ENCODE assay signal across 8 mouse cellular contexts in the genomic region with DNA sequence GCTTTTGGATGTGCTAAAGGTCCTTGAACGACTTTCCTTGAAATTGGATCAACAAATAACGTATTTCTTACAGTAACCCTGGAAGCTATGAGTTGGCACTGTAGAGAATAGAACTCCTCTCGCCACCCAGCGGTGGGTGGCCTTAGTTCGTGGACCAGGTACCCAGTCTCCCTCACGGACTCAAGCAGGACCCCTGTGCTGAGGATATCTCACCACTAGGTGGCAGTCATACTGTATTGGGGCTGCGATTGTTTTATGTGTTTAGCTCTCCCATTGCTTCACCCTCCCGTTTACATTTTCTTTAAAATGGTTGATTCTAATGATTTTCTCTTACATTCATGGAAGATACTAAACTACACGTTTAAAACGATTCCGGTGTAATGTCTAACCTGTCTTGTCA. TPM values are rescaled to one million over a fixed set of nuclear protein-coding genes. Genes with fewer than 3 reads are reported as not detected.
DNase-seq lines count a peak whose midpoint lies in the region; ATAC-seq lines count a peak whose summit lies in the region.

No protein-coding gene starts in this region.

- no peaks in the 10 kb centered on the region for H3K36me3 ChIP-seq in hindbrain, embryonic 12.5 days

- no peak overlapping the region for H3K4me2 ChIP-seq in hindbrain, embryonic 12.5 days (replicated peaks)

- no peak overlapping the region for H3K9ac ChIP-seq in hindbrain, embryonic 12.5 days

- WGBS in hindbrain, embryonic 12.5 days, result 14% methylated on average over 11 of the region's 11 CpGs

- no peak overlapping the region for H3K4me3 ChIP-seq in hindbrain, embryonic 12.5 days

- no peaks in the 10 kb centered on the region for H3K9me3 ChIP-seq in hindbrain, embryonic 12.5 days (replicated peaks)

- peak; percentile 84 for ATAC-seq in hindbrain, embryonic 12.5 days (ENCODE audit: low FRiP score)

- H3K27me3 ChIP-seq in hindbrain, embryonic 12.5 days, result no peaks in the 10 kb centered on the region

- peak; percentile 81 for DNase-seq in Muller cell, postnatal 12 days (ENCODE audit: inconsistent ontology term)
- DNase-seq in cerebellum, adult 9-11 months, result peak; percentile 86
- DNase-seq in frontal cortex, postnatal 14 days (ENCODE audit: low spot score in 2 of 2), result peak; percentile 56 to 67
- peak; percentile 56 to 75 for DNase-seq in layer of hippocampus, postnatal 14 days (ENCODE audit: low spot score in 2 of 2)
- DNase-seq in lung, postnatal 14 days, result peak; percentile 87
- DNase-seq in retina, postnatal 1 day, result peak; percentile 87
- DNase-seq in thymus, postnatal 4 days, result peak; percentile 90

- 0 out of 2 replicates have a peak, but pooled peaks cover 4% of the 10 kb centered on the region for H3K4me1 ChIP-seq in hindbrain, embryonic 12.5 days

- no peak overlapping the region for H3K27ac ChIP-seq in hindbrain, embryonic 12.5 days

RNA-seq across cellular contexts. Expression of gene Dapp1, which starts 9.8 kb away (rescaled TPM):
- polyA plus RNA-seq in hindbrain, embryonic 12.5 days (2016; fragmentation: Nextera tagmentation; extraction: Ambion mirVana), result 2.3 and 2.6 TPM in 2 replicates
- 1 to 10 TPM; 3.6 to 5.3 TPM for total RNA-seq in layer of hippocampus, postnatal 14 days (2021)
